Mouse (Mus musculus) frontal cortex, postnatal 25 days (tissue): Measurements from ENCODE around the gene Smyd3.

Experiments
- DNase-seq, 2 experiments: peaks; one replicate each; pipeline ENCODE4 v3.0.0; 2022; ENCODE audit warnings: low spot score in 2 of 2

Gene Smyd3

GRCm38 (mm10) chr1:179120217-179120966 lies 397.4 kb downstream of the Smyd3 start:
- no peak for DNase-seq

DNA sequence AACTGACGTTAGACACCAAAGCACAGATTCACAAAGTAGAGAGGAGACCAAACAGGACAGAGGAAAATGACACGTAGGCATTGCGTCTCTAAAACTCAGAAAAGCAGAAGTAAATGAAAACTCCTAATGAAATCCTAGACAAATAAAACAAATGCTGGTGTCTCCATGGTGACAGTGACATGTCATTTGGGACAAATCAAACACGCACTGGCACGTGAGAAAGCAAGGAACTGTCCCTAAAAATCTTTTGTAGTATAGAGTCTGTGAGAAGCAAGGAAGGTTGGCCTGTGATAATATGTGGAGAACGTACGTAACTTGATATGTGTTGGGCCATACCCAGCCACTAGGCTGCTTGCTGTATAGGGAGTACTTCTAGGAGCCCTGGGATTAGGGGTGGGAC lies 399.2 kb downstream of the Smyd3 start:
- DNase-seq = no peak

DNA sequence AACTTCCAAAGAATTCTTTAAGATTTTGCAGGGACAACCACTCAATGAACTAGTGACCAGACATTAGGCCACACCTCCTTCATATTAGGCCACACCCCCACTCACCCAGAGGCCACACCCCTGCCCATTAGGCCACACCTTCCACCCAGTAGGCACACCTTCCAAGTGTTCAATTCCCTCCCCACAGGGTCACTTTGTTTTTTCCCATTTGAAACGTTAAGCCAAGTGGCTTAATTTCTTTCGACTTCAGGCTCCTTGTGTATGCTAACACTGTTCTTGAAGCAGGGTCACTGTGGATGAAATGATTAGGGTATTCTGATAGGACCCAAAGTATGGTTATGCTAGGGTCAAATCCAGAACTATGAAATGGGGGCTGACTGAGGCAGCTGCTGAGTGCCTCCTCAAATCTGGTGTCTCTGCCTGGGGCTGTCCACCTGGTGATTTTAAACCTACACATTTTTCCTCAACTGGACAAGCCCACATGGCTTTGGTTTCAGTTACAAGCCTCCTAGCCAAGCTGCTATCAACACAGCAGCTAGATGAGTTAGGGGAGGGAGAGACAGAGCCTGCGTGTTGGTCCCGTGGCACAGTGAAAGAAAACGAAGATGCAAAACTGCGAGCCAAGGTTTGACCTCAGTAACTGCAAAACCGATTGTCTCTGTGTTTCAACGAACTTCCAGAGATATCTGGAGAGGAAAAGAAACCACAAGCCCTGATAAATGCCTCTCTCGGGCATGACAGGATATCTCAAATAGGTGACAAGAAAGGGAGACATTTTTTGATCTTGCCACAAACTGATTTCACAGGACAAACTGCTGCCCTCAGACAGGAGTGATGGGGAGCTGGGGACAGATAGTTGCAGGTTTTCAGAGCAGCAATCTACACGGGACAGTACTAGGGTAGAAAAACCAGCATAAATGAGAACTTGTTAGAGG lies 400.8 kb downstream of the Smyd3 start:
- DNase-seq = no peak

GRCm38 (mm10) chr1:179114833-179115495 lies 402.9 kb downstream of the Smyd3 start:
- no peak for DNase-seq

- DNase-seq = no peak
Observed at GRCm38 (mm10) chr1:179114385-179114784, 403.5 kb downstream of the Smyd3 start.

DNA sequence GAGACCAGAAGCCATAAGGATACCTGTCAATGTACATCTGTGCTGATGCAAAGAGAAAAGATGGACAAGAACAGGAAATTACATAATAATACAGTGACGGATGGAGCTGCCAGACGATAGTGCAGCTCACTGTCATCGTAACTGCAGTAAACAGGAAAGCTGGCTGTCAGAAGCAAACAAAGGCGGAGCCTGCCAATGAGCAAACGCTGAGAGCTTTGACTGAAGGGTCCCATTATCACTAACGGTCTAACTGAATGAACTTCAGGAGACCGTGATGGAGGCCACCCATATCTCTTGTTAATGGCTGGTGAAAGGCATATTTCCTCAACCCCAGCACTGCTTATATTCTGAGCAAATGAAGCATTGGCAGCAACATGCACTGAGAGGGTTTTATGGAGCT lies 409.1 kb downstream of the Smyd3 start:
- DNase-seq = no peak

DNA sequence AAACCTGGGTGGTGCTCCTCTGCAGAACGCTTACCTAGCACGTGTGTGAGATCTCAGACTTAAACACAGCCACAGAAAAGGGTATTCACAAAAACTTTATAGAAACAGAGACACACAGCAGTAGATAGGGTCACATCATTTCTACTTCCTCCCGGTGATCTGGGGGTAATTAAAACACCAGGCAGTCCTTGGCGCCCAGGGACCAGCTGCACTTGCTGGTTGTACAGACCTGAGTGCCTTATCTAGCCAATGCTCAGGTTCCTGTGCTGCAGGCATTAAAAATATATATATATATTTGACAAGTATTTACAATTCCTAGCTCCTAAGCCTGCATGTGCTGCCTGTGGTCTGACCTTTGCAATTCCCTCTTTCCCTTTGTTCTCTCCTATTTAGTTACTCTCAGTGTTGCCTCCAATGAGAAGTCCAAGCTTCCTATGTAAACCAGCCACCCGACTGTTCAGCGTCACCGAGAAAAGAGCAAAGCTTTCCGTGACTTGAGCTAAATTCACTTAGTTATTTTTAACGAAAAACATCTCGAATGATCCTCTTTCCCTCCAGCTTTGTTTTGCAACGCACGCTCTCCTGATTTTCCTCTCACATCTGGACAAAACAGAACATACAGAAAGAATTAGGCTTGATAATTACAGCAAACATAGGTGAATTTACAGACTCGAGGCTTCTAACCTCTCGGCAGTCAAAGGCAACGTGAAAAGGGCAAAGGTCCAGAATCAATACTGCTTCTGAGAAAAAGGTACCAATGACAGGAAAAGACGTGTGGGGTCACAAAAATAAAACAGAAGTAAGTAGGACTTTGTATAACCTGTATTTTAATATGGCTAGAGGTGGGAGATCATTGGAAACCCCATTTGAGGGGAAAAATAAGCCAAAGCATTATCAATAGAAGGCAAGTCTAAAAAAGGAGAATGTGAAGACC lies 409.8 kb downstream of the Smyd3 start:
- DNase-seq = no peak

DNA sequence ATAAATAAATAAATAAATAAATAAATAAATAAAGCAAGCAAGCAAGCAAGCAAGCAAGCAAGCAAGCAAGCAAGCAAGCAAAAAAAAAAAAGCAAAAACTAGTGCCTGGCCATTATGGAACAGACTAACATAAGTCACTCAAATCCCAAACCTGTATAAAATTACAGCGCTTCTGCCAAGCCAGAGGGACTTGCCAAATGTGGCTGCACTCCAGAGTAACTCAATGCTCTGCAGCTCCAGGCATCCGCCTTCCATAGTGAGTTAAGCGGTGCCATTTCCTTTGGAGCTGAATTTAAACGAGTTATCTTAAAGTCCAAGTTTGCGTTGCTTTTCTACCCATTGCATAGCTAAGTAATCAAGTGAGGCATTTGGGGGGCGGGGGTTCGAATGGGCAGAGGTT lies 410.6 kb downstream of the Smyd3 start:
- DNase-seq = no peak

DNA sequence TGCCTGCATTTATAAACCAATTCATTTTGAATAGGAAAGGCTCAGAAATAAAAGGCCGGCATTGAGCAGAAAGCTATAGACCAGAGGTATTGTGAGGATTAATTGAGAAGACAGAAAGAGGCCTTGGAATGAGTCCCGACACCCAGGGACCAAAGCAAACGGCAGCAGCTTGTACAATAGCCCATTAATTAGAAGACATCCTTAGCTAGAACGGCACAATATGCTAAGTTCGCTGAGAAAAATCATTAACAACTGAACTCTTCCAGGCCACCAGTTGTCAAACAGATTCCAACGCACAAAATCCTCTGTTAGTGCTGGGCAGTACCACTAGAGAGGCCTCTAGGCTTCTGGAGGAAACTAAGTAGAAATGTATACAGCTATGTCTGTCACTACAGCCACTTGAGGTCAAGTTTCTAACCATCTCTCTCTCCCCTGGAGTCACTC lies 411.1 kb downstream of the Smyd3 start:
- no peak for DNase-seq

DNA sequence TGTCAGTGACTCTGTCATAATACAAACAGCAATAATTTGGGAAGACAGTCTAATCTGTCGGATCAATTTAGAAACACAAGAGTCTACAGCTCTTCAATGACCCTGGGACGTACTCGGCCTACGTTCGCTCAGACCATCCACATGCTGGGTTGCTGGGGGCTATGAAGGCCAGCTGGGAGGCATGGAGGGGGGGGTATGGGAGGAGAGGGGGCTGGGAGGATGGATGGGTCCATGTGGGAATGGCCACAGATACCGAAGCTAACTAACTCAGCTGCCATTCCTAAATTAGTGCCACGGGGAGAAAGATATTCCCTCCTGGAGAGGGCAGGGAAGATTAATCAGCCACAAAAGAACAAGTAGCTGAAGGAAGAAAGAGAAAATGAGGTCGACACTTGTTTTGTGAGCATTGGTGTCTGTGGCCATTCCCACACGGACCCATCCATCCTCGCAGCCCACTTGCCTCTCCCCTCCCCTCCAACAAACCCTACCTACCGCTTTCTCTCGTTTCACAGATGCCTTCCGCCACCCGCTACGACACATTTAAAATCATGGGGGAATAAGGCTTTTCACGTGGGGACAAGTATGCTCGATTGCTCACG lies 411.6 kb downstream of the Smyd3 start:
- no peak for DNase-seq

DNA sequence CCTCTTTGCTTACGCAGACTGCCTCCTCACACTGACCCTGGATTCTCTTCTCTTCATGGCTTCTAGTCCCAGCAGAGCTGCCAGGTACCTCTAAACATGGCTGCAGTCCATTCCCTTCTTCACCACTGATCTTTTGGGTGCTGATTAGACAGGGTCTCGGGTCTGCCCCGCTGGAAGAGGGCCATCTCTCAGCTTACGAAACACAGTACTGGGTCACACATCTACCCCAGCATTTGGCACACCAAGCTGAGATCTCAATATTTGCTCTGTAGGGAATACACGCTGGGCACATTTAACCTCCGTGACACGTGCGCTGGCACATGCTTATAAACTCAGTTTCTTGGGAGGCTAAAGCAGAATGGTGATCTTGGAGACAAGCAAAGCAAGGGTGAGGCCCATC lies 413.4 kb downstream of the Smyd3 start:
- DNase-seq = no peak

DNA sequence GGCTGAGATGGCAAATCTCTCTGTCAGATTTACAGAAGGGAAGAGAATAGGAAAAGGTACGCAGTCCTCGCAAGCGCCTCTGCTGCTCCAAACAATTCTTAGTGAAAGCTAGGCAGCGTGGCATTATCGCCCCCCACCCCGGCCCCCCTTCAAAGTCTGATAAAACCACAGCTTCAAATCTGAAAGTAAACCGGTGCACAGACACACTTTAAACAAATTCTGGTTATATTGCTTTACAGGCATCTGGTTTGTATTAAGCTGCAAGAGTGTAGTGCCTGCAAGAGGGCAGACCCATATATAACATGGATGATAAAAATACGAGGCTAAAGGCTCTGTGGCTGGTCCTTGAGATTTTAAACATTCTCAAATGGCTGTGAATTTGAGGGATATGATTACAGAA lies 420.8 kb downstream of the Smyd3 start:
- DNase-seq = no peak

DNA sequence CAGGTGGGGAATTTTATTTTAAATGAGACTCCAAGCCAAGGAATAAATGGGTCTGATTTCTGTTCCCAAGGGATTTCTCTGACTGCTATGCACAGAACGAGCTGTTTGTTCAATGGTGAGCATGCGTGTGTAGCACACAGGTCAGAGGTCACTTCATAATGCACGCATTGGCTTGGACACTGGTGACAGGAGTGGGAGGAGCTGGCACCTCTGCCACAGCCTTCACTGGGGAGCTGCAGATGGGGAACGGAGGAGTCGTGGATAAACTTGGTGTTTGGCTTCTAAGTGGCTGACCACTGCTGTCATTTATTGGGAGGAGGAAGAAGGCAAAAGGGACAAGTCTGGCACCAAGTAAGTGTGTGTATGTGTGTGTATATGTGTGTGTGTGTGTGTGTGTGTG lies 421.5 kb downstream of the Smyd3 start:
- DNase-seq = no peak

DNA sequence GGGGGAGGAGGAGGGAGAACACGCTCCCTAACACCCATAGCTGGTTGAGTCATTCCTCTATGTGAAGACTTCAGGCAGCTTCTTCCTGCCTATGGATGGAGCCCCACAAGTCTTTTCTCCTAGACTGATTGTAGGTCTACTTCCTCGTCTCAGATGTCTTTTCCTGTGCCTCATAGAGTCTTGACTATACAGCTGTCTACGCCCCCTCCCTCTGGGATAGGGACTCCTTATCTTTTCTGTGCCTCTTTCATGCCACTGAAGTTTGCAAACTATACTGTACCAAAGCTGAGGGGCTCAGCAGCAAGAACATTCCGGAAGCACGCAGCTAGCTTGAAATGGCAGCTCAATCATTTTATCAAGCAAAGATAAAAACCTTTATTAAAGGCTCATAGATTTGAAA lies 428.7 kb downstream of the Smyd3 start:
- DNase-seq = no peak

- DNase-seq = no peak
Observed at GRCm38 (mm10) chr1:179087033-179087998, 430.5 kb downstream of the Smyd3 start.

GRCm38 (mm10) chr1:179086208-179086607 lies 431.6 kb downstream of the Smyd3 start:
- no peak for DNase-seq

GRCm38 (mm10) chr1:179083098-179083497 lies 434.7 kb downstream of the Smyd3 start:
- DNase-seq = no peak

- DNase-seq = no peak
Observed at GRCm38 (mm10) chr1:179073846-179074245, 444.0 kb downstream of the Smyd3 start.

DNA sequence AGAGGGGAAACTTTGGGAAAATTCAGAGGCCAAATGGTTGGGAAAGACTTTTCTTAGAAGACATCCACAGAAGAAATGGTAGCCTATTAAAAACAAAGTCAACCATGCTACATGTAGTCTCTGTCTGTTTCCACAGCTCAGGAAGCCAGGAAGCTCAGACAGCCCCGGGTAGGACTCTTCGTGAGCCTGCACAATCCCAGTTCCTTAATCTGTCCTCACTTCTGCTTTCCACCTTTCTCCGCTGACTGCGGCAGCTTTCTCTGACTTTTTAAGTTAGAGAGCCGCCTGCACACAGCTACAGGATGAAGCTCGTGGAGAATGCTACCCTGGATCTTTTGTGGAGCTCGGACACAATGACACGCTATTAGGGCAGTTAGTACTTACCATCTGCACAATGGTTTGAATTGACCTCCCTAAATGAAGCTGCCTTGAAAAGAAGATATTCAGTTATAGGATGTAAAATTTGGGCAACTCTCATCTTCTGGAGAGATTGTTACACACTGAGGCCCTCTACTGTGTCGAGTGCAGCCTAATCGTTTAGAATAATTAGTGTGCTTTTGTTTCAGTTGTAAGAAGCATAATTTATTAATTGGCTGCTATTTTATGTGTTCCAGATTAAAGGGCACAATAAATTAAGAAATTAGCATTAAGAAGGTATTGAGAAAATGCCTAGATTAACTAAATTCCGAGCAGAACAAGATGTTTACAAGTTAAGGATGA lies 444.7 kb downstream of the Smyd3 start:
- DNase-seq = no peak
